In genomic region chr6:92983421-92983820, GRCm38 (mm10) we compare ENCODE assay signal across 10 mouse cellular contexts. TPM values are rescaled to one million over a fixed set of nuclear protein-coding genes. Genes with fewer than 3 reads are reported as not detected.
DNase-seq lines count a peak whose midpoint lies in the region; ATAC-seq and TF ChIP-seq lines count a peak whose summit lies in the region.
"Had no signal": no experiment of that assay in that cellular context is flagged by ENCODE, and none has a peak within 500 bp of the region (broad histone marks: within the 10 kb centered on the region; RNA-seq: fewer than 3 reads in every experiment).

No protein-coding gene starts in this region.

- H3K4me3 ChIP-seq in hindbrain, postnatal 0 days (ENCODE audit: low read length) = no peak overlapping the region
- H3K4me3 ChIP-seq in hindbrain, embryonic 10.5 days = no peak overlapping the region
- H3K4me3 ChIP-seq in heart, adult 2 months = no peak overlapping the region
- H3K4me3 ChIP-seq in lung, postnatal 0 days (ENCODE audit: low read depth, low read length) = no peak overlapping the region
- H3K4me3 ChIP-seq in forebrain, embryonic 12.5 days (replicated peaks) = no peak overlapping the region

- no peaks in the 10 kb centered on the region for H3K27me3 ChIP-seq in hindbrain, postnatal 0 days (ENCODE audit: insufficient read depth, low read length)
- H3K27me3 ChIP-seq in hindbrain, embryonic 10.5 days (ENCODE audit: insufficient read depth, poor library complexity, severe bottlenecking) = no peaks in the 10 kb centered on the region
- H3K27me3 ChIP-seq in heart, adult 2 months (ENCODE audit: control insufficient read depth, insufficient read depth, low read length) = no peaks in the 10 kb centered on the region
- no peaks in the 10 kb centered on the region for H3K27me3 ChIP-seq in lung, postnatal 0 days (replicated peaks; ENCODE audit: insufficient read depth, low read length)
- no peaks in the 10 kb centered on the region for H3K27me3 ChIP-seq in forebrain, embryonic 12.5 days

- no peak overlapping the region for H3K27ac ChIP-seq in hindbrain, postnatal 0 days
- no peak overlapping the region for H3K27ac ChIP-seq in hindbrain, embryonic 10.5 days
- H3K27ac ChIP-seq in heart, adult 2 months = no peak overlapping the region
- no peak overlapping the region for H3K27ac ChIP-seq in lung, postnatal 0 days (ENCODE audit: low read length)
- no peak overlapping the region for H3K27ac ChIP-seq in forebrain, embryonic 12.5 days
- H3K27ac ChIP-seq: stomach, postnatal 0 days had no signal

- H3K4me2 ChIP-seq in hindbrain, postnatal 0 days (ENCODE audit: low read depth, low read length) = no peak overlapping the region
- no peak overlapping the region for H3K4me2 ChIP-seq in lung, postnatal 0 days (replicated peaks; ENCODE audit: low read depth, low read length)
- no peak overlapping the region for H3K4me2 ChIP-seq in forebrain, embryonic 12.5 days

- H3K36me3 ChIP-seq in hindbrain, postnatal 0 days (ENCODE audit: insufficient read depth, low read length) = no peaks in the 10 kb centered on the region
- H3K36me3 ChIP-seq in hindbrain, embryonic 10.5 days = no peaks in the 10 kb centered on the region
- peaks cover 13% of the 10 kb centered on the region for H3K36me3 ChIP-seq in heart, adult 2 months (ENCODE audit: control insufficient read depth, insufficient read depth, low read length)
- H3K36me3 ChIP-seq in lung, postnatal 0 days (ENCODE audit: insufficient read depth, low read length) = no peaks in the 10 kb centered on the region
- H3K36me3 ChIP-seq in forebrain, embryonic 12.5 days (replicated peaks) = no peaks in the 10 kb centered on the region

- no peaks in the 10 kb centered on the region for H3K9me3 ChIP-seq in hindbrain, postnatal 0 days (ENCODE audit: low read length)
- H3K9me3 ChIP-seq in hindbrain, embryonic 10.5 days = no peaks in the 10 kb centered on the region
- no peaks in the 10 kb centered on the region for H3K9me3 ChIP-seq in lung, postnatal 0 days (ENCODE audit: low read length)
- H3K9me3 ChIP-seq in forebrain, embryonic 12.5 days = no peaks in the 10 kb centered on the region

- TF ChIP-seq CTCF in hindbrain, postnatal 0 days (IDR thresholded peaks at IDR 0.05; ENCODE audit: low read depth) = no peak
- TF ChIP-seq CTCF in heart, adult 2 months (IDR thresholded peaks at IDR 0.05) = no peak
- TF ChIP-seq CTCF in lung, postnatal 0 days (IDR thresholded peaks at IDR 0.05) = no peak

- TF ChIP-seq EP300 in heart, adult 2 months (IDR thresholded peaks at IDR 0.05; ENCODE audit: insufficient read depth, low read depth, low read length) = no peak
- no peak for TF ChIP-seq EP300 in lung, postnatal 0 days (IDR thresholded peaks at IDR 0.05)

- H3K79me2 ChIP-seq in heart, adult 2 months (replicated peaks; ENCODE audit: control insufficient read depth, insufficient read depth, low read length) = no peaks in the 10 kb centered on the region

- WGBS in hindbrain, postnatal 0 days = 60% methylated on average over 7 of the region's 7 CpGs
- 89% methylated on average over 7 of the region's 7 CpGs for WGBS in hindbrain, embryonic 10.5 days
- 57% methylated on average over 7 of the region's 7 CpGs for WGBS in heart, adult 2 months
- 49% methylated on average over 7 of the region's 7 CpGs for WGBS in lung, postnatal 0 days
- 80% methylated on average over 7 of the region's 7 CpGs for WGBS in forebrain, embryonic 12.5 days

- intact Hi-C loops in heart, adult 2 months (cut with DNase I) = no loop called here

- H3K4me1 ChIP-seq in hindbrain, postnatal 0 days (ENCODE audit: insufficient read depth, low read length) = no peaks in the 10 kb centered on the region
- no peaks in the 10 kb centered on the region for H3K4me1 ChIP-seq in hindbrain, embryonic 10.5 days (replicated peaks)
- peaks cover 8% of the 10 kb centered on the region for H3K4me1 ChIP-seq in heart, adult 2 months (ENCODE audit: control insufficient read depth, insufficient read depth, low read length)
- peaks cover 4% of the 10 kb centered on the region; the same call in 1 of the 2 replicates for H3K4me1 ChIP-seq in lung, postnatal 0 days (ENCODE audit: insufficient read depth, low read depth, low read length)
- H3K4me1 ChIP-seq in forebrain, embryonic 12.5 days = no peaks in the 10 kb centered on the region

- no peak for TF ChIP-seq POLR2A in heart, adult 2 months (IDR thresholded peaks at IDR 0.05; ENCODE audit: insufficient read depth, low read depth, low read length)

- no peak for ATAC-seq in hindbrain, postnatal 0 days
- peak; percentile 43 for ATAC-seq in lung, postnatal 0 days
- ATAC-seq in forebrain, embryonic 12.5 days (ENCODE audit: low FRiP score) = no peak

- H3K9ac ChIP-seq in hindbrain, postnatal 0 days (replicated peaks; ENCODE audit: low read length) = no peak overlapping the region
- H3K9ac ChIP-seq in heart, adult 2 months (ENCODE audit: low read depth, low read length) = no peak overlapping the region
- H3K9ac ChIP-seq in lung, postnatal 0 days (replicated peaks; ENCODE audit: low read depth) = no peak overlapping the region
- H3K9ac ChIP-seq in forebrain, embryonic 12.5 days = no peak overlapping the region

- peak; percentile 18 for DNase-seq in hindbrain, postnatal 0 days (ENCODE audit: low spot score)
- no peak for DNase-seq in hindbrain, embryonic 10.5 days (ENCODE audit: low spot score)
- DNase-seq in adipocyte (ENCODE audit: low spot score) = peak; percentile 74
- peak; percentile 46 to 47 for DNase-seq in heart, adult 2 months
- peak; percentile 79 for DNase-seq in lung, postnatal 0 days (ENCODE audit: low spot score)
- no peak for DNase-seq in thymus, postnatal 36 days
- DNase-seq: kidney, adult 8-10 months had no signal

RNA-seq across cellular contexts. Expression of gene Adamts9, which starts 40.1 kb away (rescaled TPM):
- total RNA-seq in hindbrain, postnatal 0 days (2014; rRNA removed) = 7.6 and 9.2 TPM in 2 replicates
- 1.5 and 1.7 TPM in 2 replicates for polyA plus RNA-seq in hindbrain, postnatal 0 days (2015; fragmentation: Nextera tagmentation; extraction: Ambion mirVana)
- 2.1 and 2.3 TPM in 2 replicates for polyA plus RNA-seq in hindbrain, embryonic 10.5 days (2016; fragmentation: Nextera tagmentation; extraction: Ambion mirVana)
- 10 to 100 TPM in 1 of 2 experiments, 1 to 10 TPM in 1; 9.6 to 17.5 TPM for total RNA-seq in heart, adult 2 months (2021)
- 5.7 and 9.2 TPM in 2 replicates for polyA plus RNA-seq in heart, adult 2 months (2012; rRNA removed)
- 6.4 and 7.2 TPM in 2 replicates for polyA plus RNA-seq in lung, postnatal 0 days (2015; fragmentation: Nextera tagmentation; extraction: Ambion mirVana)
- polyA plus RNA-seq in forebrain, embryonic 12.5 days (2016; fragmentation: Nextera tagmentation; extraction: Ambion mirVana) = 1.9 and 2.1 TPM in 2 replicates
- total RNA-seq: granulocyte monocyte progenitor cell, adult 5-6 weeks had no signal

Comparison
In these comparisons a context has a peak if more than half of its experiments do, and no peak if none do; other contexts are left out.
1. DNase-seq: peak in hindbrain, postnatal 0 days (single experiment), adipocyte (single experiment), heart, adult 2 months (2 of 2) and lung, postnatal 0 days (single experiment); none in hindbrain, embryonic 10.5 days (single experiment) and thymus, postnatal 36 days (0 of 2).